Mouse (Mus musculus) midbrain, embryonic 16.5 days (tissue): ENCODE measurements at regions not wholly inside any gene's neighbourhood (a gene's known extent, or its start where the extent isn't known, plus 50 kb on each side); places are given as distances from the start of the nearest gene placed in this dataset.
"Not testable (repeated sequence)": the region's sequence is repeated elsewhere in the genome, so short reads cannot be mapped to it uniquely, and the experiment has no call there.

ENCODE experiments used
- ATAC-seq: fragments of 200-750 bp; cut with Nextera tagmentation; 2 replicates; pipeline ENCODE4 v1.8.0; 2017; ENCODE audit warnings: moderate TSS enrichment
- H3K27ac ChIP-seq: fragments of 300-500 bp; sonication (generic); 2 replicates; pipeline ENCODE4 v1.5.1; 2014; ENCODE audit warnings: mild to moderate bottlenecking, low read length, mixed read lengths
- H3K27me3 ChIP-seq: fragments of 300-500 bp; sonication (generic); 2 replicates; pipeline ENCODE4 v1.6.1; 2014; ENCODE audit warnings: low read depth, low read length, mixed read lengths; ENCODE audit not compliant: control insufficient read depth, insufficient read depth
- H3K36me3 ChIP-seq: fragments of 300-500 bp; sonication (generic); 2 replicates; pipeline ENCODE4 v1.6.1; 2014; ENCODE audit warnings: mild to moderate bottlenecking, low read length, moderate library complexity, mixed read lengths; ENCODE audit not compliant: control insufficient read depth, insufficient read depth
- H3K4me1 ChIP-seq: fragments of 300-500 bp; sonication (generic); 2 replicates; pipeline ENCODE4 v1.6.1; 2014; ENCODE audit warnings: mild to moderate bottlenecking, low read length, mixed read lengths; ENCODE audit not compliant: control insufficient read depth, insufficient read depth
- H3K4me2 ChIP-seq: fragments of 300-500 bp; sonication (generic); 2 replicates; pipeline ENCODE4 v1.6.1; 2014; ENCODE audit warnings: mild to moderate bottlenecking, low read length, mixed read lengths
- H3K4me3 ChIP-seq: fragments of 300-500 bp; sonication (generic); 2 replicates; pipeline ENCODE4 v1.5.1; 2014; ENCODE audit warnings: low read depth, mild to moderate bottlenecking, low read length, moderate library complexity, mixed read lengths
- H3K9ac ChIP-seq: fragments of 300-500 bp; sonication (generic); 2 replicates; pipeline ENCODE4 v1.6.1; 2014; ENCODE audit warnings: low read depth, low read length, mixed read lengths
- H3K9me3 ChIP-seq: fragments of 300-500 bp; sonication (generic); replicated peaks from 2 replicates; pipeline ENCODE4 v1.6.1; 2014; ENCODE audit warnings: mild to moderate bottlenecking, low read length, mixed read lengths; ENCODE audit not compliant: control insufficient read depth, poor library complexity, severe bottlenecking
- WGBS: fragments of 180-500 bp; shearing (Covaris S2); extraction: QIAGEN DNeasy Blood & Tissue Kit; methylation state at CpG from one replicate; pipeline ENCODE4 v1.1.7; 2014; 5-methylcytosine and 5-hydroxymethylcytosine counted together

- 85% methylated on average over 3 of the region's 3 CpGs for WGBS
- no peak overlapping the region for H3K27ac ChIP-seq
- H3K9me3 ChIP-seq: no peaks in the 10 kb centered on the region
- no peaks in the 10 kb centered on the region for H3K36me3 ChIP-seq
- H3K4me3 ChIP-seq: no peak overlapping the region
- no peak for ATAC-seq
- no peak overlapping the region for H3K9ac ChIP-seq
- no peaks in the 10 kb centered on the region; the same call in 1 of the 2 replicates for H3K4me1 ChIP-seq
- H3K4me2 ChIP-seq: no peak overlapping the region
- H3K27me3 ChIP-seq: 0 out of 2 replicates have a peak, but pooled peaks cover 3% of the 10 kb centered on the region
These were observed 50.7 kb upstream of the Wdr26 start for GRCm38 (mm10) chr1:181262496-181262895.

GRCm38 (mm10) chr1:181263216-181263615 lies 51.4 kb upstream of the Wdr26 start:
- no peaks in the 10 kb centered on the region for H3K36me3 ChIP-seq
- no peak for ATAC-seq
- no peak overlapping the region for H3K4me3 ChIP-seq
- no peaks in the 10 kb centered on the region; the same call in 1 of the 2 replicates for H3K4me1 ChIP-seq
- no peak overlapping the region for H3K9ac ChIP-seq
- 94% methylated on average over 9 of the region's 10 CpGs for WGBS
- no peaks in the 10 kb centered on the region for H3K9me3 ChIP-seq
- H3K27ac ChIP-seq: no peak overlapping the region
- no peaks in the 10 kb centered on the region for H3K27me3 ChIP-seq
- H3K4me2 ChIP-seq: no peak overlapping the region

- H3K9ac ChIP-seq, H3K4me3 ChIP-seq, H3K36me3 ChIP-seq, H3K27me3 ChIP-seq, H3K4me1 ChIP-seq, H3K4me2 ChIP-seq, H3K9me3 ChIP-seq, H3K27ac ChIP-seq, ATAC-seq: not testable (repeated sequence)
- 94% methylated on average over 10 of the region's 15 CpGs for WGBS
These were observed 58.7 kb upstream of the Wdr26 start for GRCm38 (mm10) chr1:181270469-181270868.

- Histone ChIP-seq H3K4me2 (no peak overlapping the region), H3K9ac (no peak overlapping the region), H3K27ac (no peak overlapping the region), H3K9me3 (no peaks in the 10 kb centered on the region), H3K27me3 (no peaks in the 10 kb centered on the region), H3K36me3 (no peaks in the 10 kb centered on the region), H3K4me3 (no peak overlapping the region), H3K4me1 (no peaks in the 10 kb centered on the region)
- ATAC-seq: no peak
- 84% methylated on average over 5 of the region's 5 CpGs for whole genome bisulfite sequencing
These were observed 59.4 kb upstream of the Wdr26 start for GRCm38 (mm10) chr1:181271164-181271563.

GRCm38 (mm10) chr1:181271821-181272220 lies 60.0 kb upstream of the Wdr26 start:
- Histone ChIP-seq H3K9me3 (no peaks in the 10 kb centered on the region), H3K4me3 (no peak overlapping the region), H3K4me2 (no peak overlapping the region), H3K36me3 (no peaks in the 10 kb centered on the region), H3K27ac (no peak overlapping the region), H3K9ac (no peak overlapping the region), H3K4me1 (no peaks in the 10 kb centered on the region), H3K27me3 (no peaks in the 10 kb centered on the region)
- 87% methylated on average over 6 of the region's 6 CpGs for WGBS
- no peak for ATAC-seq

GRCm38 (mm10) chr1:181272622-181273296 lies 61.0 kb upstream of the Wdr26 start:
- Histone ChIP-seq H3K36me3 (no peaks in the 10 kb centered on the region), H3K9ac (no peak overlapping the region), H3K9me3 (no peaks in the 10 kb centered on the region), H3K4me1 (no peaks in the 10 kb centered on the region), H3K27ac (no peak overlapping the region), H3K4me3 (no peak overlapping the region), H3K4me2 (peak overlapping the region; percentile 17), H3K27me3 (no peaks in the 10 kb centered on the region)
- WGBS: 5% methylated on average over 20 of the region's 20 CpGs
- peak; percentile 89 for ATAC-seq

- 52% methylated on average over 8 of the region's 10 CpGs for WGBS
These were observed 61.9 kb upstream of the Wdr26 start for GRCm38 (mm10) chr1:181273540-181274204.

GRCm38 (mm10) chr1:181280826-181281225 lies 69.0 kb upstream of the Wdr26 start:
- WGBS: 89% methylated on average over 5 of the region's 5 CpGs
- no peaks in the 10 kb centered on the region for H3K4me1 ChIP-seq
- H3K27me3 ChIP-seq: no peaks in the 10 kb centered on the region
- H3K27ac ChIP-seq: no peak overlapping the region
- H3K4me3 ChIP-seq: no peak overlapping the region
- no peak overlapping the region for H3K9ac ChIP-seq
- H3K9me3 ChIP-seq: no peaks in the 10 kb centered on the region
- ATAC-seq: no peak
- H3K4me2 ChIP-seq: no peak overlapping the region
- no peaks in the 10 kb centered on the region for H3K36me3 ChIP-seq

More at GRCm38 (mm10) chr1:181273540-181274204, 61.9 kb upstream of the Wdr26 start:
- H3K4me1 ChIP-seq: no peaks in the 10 kb centered on the region
- no peak for ATAC-seq
- no peaks in the 10 kb centered on the region for H3K9me3 ChIP-seq
- H3K36me3 ChIP-seq: no peaks in the 10 kb centered on the region
- H3K4me3 ChIP-seq: no peak overlapping the region
- no peaks in the 10 kb centered on the region for H3K27me3 ChIP-seq
- no peak overlapping the region for H3K9ac ChIP-seq
- H3K27ac ChIP-seq: no peak overlapping the region
- H3K4me2 ChIP-seq: no peak overlapping the region

GRCm38 (mm10) chr1:181282986-181283385 lies 69.4 kb upstream of the Cnih3 start:
- H3K4me3 ChIP-seq, ATAC-seq: not testable (repeated sequence)

More at GRCm38 (mm10) chr1:181282986-181283385, 69.4 kb upstream of the Cnih3 start:
- WGBS: 88% methylated on average over 8 of the region's 8 CpGs
- H3K9me3 ChIP-seq, H3K27ac ChIP-seq, H3K36me3 ChIP-seq, H3K27me3 ChIP-seq, H3K9ac ChIP-seq, H3K4me1 ChIP-seq, H3K4me2 ChIP-seq: not testable (repeated sequence)
